Mouse (Mus musculus): ENCODE data around the gene Erbin.

Erbin gene

GRCm38 (mm10) chr13:103910598-103910997, 9.7 kb downstream of the Erbin start:
- no peak for DNase-seq

- DNase-seq = no peak
Measured at GRCm38 (mm10) chr13:103909894-103910293, 10.4 kb downstream of the Erbin start.

- DNase-seq = no peak
Measured at GRCm38 (mm10) chr13:103900015-103900414, 20.3 kb downstream of the Erbin start.

- DNase-seq = no peak
Measured at GRCm38 (mm10) chr13:103897606-103898005, 22.7 kb downstream of the Erbin start.

GRCm38 (mm10) chr13:103893065-103893464, 27.2 kb downstream of the Erbin start:
- DNase-seq = no peak

GRCm38 (mm10) chr13:103890038-103890437, 30.3 kb downstream of the Erbin start:
- DNase-seq = no peak

GRCm38 (mm10) chr13:103886503-103886902, 33.8 kb downstream of the Erbin start:
- no peak for DNase-seq

- DNase-seq = no peak
Measured at GRCm38 (mm10) chr13:103881200-103881599, 39.1 kb downstream of the Erbin start.

- peak; percentile 22 to 50 for DNase-seq
Measured at GRCm38 (mm10) chr13:103876743-103877142, 43.6 kb downstream of the Erbin start.

GRCm38 (mm10) chr13:103875823-103876514, 44.3 kb downstream of the Erbin start:
- no peak for DNase-seq

- DNase-seq = peak; percentile 33 to 39
Measured at GRCm38 (mm10) chr13:103870786-103871185, 49.5 kb downstream of the Erbin start.

- no peak for DNase-seq
Measured at GRCm38 (mm10) chr13:103870117-103870516, 50.2 kb downstream of the Erbin start.

GRCm38 (mm10) chr13:103868875-103869274, 51.4 kb downstream of the Erbin start:
- no peak for DNase-seq

GRCm38 (mm10) chr13:103862041-103862440, 58.3 kb downstream of the Erbin start:
- peak; percentile 28 to 44 for DNase-seq

GRCm38 (mm10) chr13:103859041-103859440, 61.3 kb downstream of the Erbin start:
- DNase-seq = no peak

GRCm38 (mm10) chr13:103847614-103848013, 72.7 kb downstream of the Erbin start:
- DNase-seq = no peak

GRCm38 (mm10) chr13:103841287-103842201, 78.8 kb downstream of the Erbin start:
- DNase-seq = no peak

- DNase-seq = no peak
Measured at GRCm38 (mm10) chr13:103838619-103839018, 81.7 kb downstream of the Erbin start.

GRCm38 (mm10) chr13:103829623-103830135, 90.6 kb downstream of the Erbin start:
- DNase-seq = no peak

GRCm38 (mm10) chr13:103822270-103822669, 98.0 kb downstream of the Erbin start:
- no peak for DNase-seq

- no peak for DNase-seq
Measured at GRCm38 (mm10) chr13:103819377-103819776, 100.9 kb downstream of the Erbin start.

GRCm38 (mm10) chr13:103817935-103818334, 102.4 kb downstream of the Erbin start:
- no peak for DNase-seq

GRCm38 (mm10) chr13:103807464-103807863, 112.8 kb downstream of the Erbin start:
- DNase-seq = no peak

All from kidney, postnatal 25 days (tissue).